Mouse (Mus musculus) limb, embryonic 10.5 days (tissue): ENCODE results near the gene Mmd. TPM values are rescaled to one million over a fixed set of nuclear protein-coding genes. Genes with fewer than 3 reads are reported as not detected.
"Not testable (repeated sequence)": the region's sequence is repeated elsewhere in the genome, so short reads cannot be mapped to it uniquely, and the experiment has no call there.

Source experiments
- DNase-seq: peaks from one replicate; pipeline ENCODE4 v3.0.0-alpha.2; 2017; ENCODE audit warnings: low spot score
- H3K27ac ChIP-seq: fragments of 300-500 bp; sonication (generic); 2 replicates; pipeline ENCODE4 v1.5.1; 2016; ENCODE audit warnings: mild to moderate bottlenecking
- H3K27me3 ChIP-seq: fragments of 300-500 bp; sonication (generic); 2 replicates; pipeline ENCODE4 v1.6.1; 2016; ENCODE audit warnings: low read depth, mild to moderate bottlenecking; ENCODE audit not compliant: poor library complexity, severe bottlenecking
- H3K36me3 ChIP-seq: fragments of 300-500 bp; sonication (generic); 2 replicates; pipeline ENCODE4 v1.6.1; 2016; ENCODE audit warnings: mild to moderate bottlenecking, moderate library complexity
- H3K4me1 ChIP-seq: fragments of 300-500 bp; sonication (generic); 2 replicates; pipeline ENCODE4 v1.6.1; 2016
- H3K4me3 ChIP-seq: fragments of 300-500 bp; sonication (generic); 2 replicates; pipeline ENCODE4 v1.5.1; 2016; ENCODE audit warnings: mild to moderate bottlenecking, moderate library complexity
- H3K9me3 ChIP-seq: fragments of 300-500 bp; sonication (generic); replicated peaks from 2 replicates; pipeline ENCODE4 v1.6.1; 2016; ENCODE audit warnings: mild to moderate bottlenecking
- whole genome bisulfite sequencing: fragments of 180-500 bp; shearing (Covaris S2); methylation state at CpG from one replicate; pipeline ENCODE4 v1.1.7; 2016; 5-methylcytosine and 5-hydroxymethylcytosine counted together
- polyA plus RNA-seq: library from polyadenylated mRNA; unstranded; fragments of >200 nt; fragmentation: Nextera tagmentation; extraction: Ambion mirVana; gene quantifications from 2 replicates; pipeline ENCODE4 v1.2.1, GENCODE M21; 2016

The Mmd gene
- polyA plus RNA-seq, 1 experiment from 2014 or later = 38.0 TPM

DNA sequence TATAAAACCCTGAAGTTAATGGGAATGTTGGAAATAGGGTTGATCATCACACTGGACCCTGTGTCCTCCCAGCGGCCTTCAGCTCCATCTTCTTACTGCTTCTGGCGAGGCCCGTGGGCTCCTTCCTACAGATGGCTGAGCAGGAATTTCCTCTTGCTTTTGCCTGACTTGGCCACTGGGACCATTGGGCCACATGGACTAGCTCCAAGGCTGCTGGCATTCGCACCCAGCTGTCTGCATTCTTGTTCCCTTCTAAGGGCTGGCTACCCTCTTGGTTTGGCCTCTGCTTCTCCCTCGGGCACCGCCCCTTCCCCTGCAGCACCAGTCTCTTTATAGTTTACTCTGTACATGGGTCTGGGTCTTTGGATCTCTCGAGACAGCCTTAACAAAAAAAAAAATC is 26.4 kb downstream of the Mmd start:
- DNase-seq = no peak
- Histone ChIP-seq H3K9me3 (no peaks in the 10 kb centered on the region), H3K36me3 (peaks cover 48% of the 10 kb centered on the region), H3K27ac (no peak overlapping the region), H3K27me3 (no peaks in the 10 kb centered on the region), H3K4me3 (no peak overlapping the region), H3K4me1 (no peaks in the 10 kb centered on the region)
- 87% methylated on average over 7 of the region's 7 CpGs for WGBS

GRCm38 (mm10) chr11:90276150-90276549 is 26.9 kb downstream of the Mmd start:
- peaks cover 43% of the 10 kb centered on the region for H3K36me3 ChIP-seq
- H3K9me3 ChIP-seq = no peaks in the 10 kb centered on the region
- H3K4me1 ChIP-seq = no peaks in the 10 kb centered on the region
- H3K4me3 ChIP-seq = no peak overlapping the region
- no peaks in the 10 kb centered on the region for H3K27me3 ChIP-seq
- WGBS = 92% methylated on average over 8 of the region's 8 CpGs
- H3K27ac ChIP-seq = no peak overlapping the region
- DNase-seq = no peak

GRCm38 (mm10) chr11:90276561-90276960 is 27.3 kb downstream of the Mmd start:
- H3K36me3 ChIP-seq = peaks cover 39% of the 10 kb centered on the region
- 90% methylated on average over 12 of the region's 12 CpGs for WGBS
- no peak for DNase-seq
- H3K27ac ChIP-seq = no peak overlapping the region
- H3K4me1 ChIP-seq = no peaks in the 10 kb centered on the region
- H3K27me3 ChIP-seq = no peaks in the 10 kb centered on the region
- no peak overlapping the region for H3K4me3 ChIP-seq
- no peaks in the 10 kb centered on the region for H3K9me3 ChIP-seq

- Histone ChIP-seq H3K27ac (no peak overlapping the region), H3K4me1 (no peaks in the 10 kb centered on the region), H3K36me3 (peaks cover 19% of the 10 kb centered on the region), H3K9me3 (no peaks in the 10 kb centered on the region), H3K4me3 (no peak overlapping the region), H3K27me3 (no peaks in the 10 kb centered on the region)
- WGBS = 87% methylated on average over 5 of the region's 5 CpGs
- no peak for DNase-seq
Observed at GRCm38 (mm10) chr11:90280069-90280468, 30.8 kb downstream of the Mmd start.

- not testable (repeated sequence) for DNase-seq, H3K4me1 ChIP-seq, H3K9me3 ChIP-seq, H3K27ac ChIP-seq, H3K27me3 ChIP-seq, H3K4me3 ChIP-seq, H3K36me3 ChIP-seq
- WGBS = 90% methylated on average over 2 of the region's 2 CpGs
Observed at GRCm38 (mm10) chr11:90281943-90282342, 32.7 kb downstream of the Mmd start.

DNA sequence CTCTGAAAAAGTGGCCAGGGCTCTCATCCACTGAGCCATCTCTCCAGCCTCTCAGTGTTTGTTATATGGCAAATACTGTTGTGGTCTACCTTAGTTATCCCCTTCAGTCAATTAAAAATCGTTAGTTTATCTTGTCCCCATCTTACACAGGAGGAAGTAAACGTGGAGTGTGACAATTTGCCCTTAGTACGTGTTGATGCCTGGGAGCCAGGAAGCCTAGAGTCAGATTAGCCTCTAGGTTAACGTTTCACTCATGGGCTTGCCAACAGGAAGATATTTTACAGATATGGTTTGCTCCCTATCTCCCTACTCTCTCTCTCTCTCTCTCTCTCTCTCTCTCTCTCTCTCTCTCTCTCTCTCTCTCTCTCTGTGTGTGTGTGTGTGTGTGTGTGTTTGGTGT is 33.9 kb downstream of the Mmd start:
- no peak overlapping the region for H3K27ac ChIP-seq
- H3K9me3 ChIP-seq = no peaks in the 10 kb centered on the region
- WGBS = 71% methylated on average over 4 of the region's 4 CpGs
- H3K4me1 ChIP-seq = no peaks in the 10 kb centered on the region
- no peak for DNase-seq
- no peaks in the 10 kb centered on the region for H3K27me3 ChIP-seq
- H3K36me3 ChIP-seq = no peaks in the 10 kb centered on the region
- no peak overlapping the region for H3K4me3 ChIP-seq

DNA sequence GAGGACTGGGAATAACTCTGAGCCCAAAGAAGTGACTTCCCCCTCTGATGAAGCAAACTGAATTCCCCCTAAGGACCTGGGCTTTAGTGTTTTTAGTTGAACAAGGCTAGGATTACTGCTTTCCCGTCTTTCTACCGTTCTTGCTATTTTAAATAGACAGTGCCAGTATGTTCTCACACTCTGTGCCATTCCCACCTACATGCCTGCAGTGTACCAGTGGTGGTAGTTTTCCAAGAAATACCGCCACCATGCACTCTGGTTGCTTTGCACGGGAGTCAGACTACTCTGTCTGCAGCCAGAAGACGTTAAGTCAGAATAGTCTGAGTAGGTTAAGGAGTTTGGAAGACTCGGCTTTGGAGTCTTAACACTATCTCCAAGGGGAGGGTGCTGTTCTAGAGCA is 34.3 kb downstream of the Mmd start:
- 87% methylated on average over 6 of the region's 6 CpGs for WGBS
- Histone ChIP-seq H3K4me1 (no peaks in the 10 kb centered on the region), H3K36me3 (no peaks in the 10 kb centered on the region), H3K4me3 (no peak overlapping the region), H3K27ac (no peak overlapping the region), H3K9me3 (no peaks in the 10 kb centered on the region), H3K27me3 (no peaks in the 10 kb centered on the region)
- DNase-seq = no peak

GRCm38 (mm10) chr11:90284079-90284478 is 34.8 kb downstream of the Mmd start:
- Histone ChIP-seq H3K36me3 (no peaks in the 10 kb centered on the region), H3K9me3 (no peaks in the 10 kb centered on the region), H3K4me3 (no peak overlapping the region), H3K27me3 (no peaks in the 10 kb centered on the region), H3K4me1 (no peaks in the 10 kb centered on the region), H3K27ac (no peak overlapping the region)
- WGBS = 82% methylated on average over 2 of the region's 2 CpGs
- no peak for DNase-seq

GRCm38 (mm10) chr11:90284623-90285022 is 35.4 kb downstream of the Mmd start:
- Histone ChIP-seq H3K9me3 (no peaks in the 10 kb centered on the region), H3K27me3 (no peaks in the 10 kb centered on the region), H3K4me3 (no peak overlapping the region), H3K36me3 (no peaks in the 10 kb centered on the region), H3K4me1 (no peaks in the 10 kb centered on the region), H3K27ac (no peak overlapping the region)
- WGBS = 63% methylated on average over 4 of the region's 4 CpGs
- no peak for DNase-seq

DNA sequence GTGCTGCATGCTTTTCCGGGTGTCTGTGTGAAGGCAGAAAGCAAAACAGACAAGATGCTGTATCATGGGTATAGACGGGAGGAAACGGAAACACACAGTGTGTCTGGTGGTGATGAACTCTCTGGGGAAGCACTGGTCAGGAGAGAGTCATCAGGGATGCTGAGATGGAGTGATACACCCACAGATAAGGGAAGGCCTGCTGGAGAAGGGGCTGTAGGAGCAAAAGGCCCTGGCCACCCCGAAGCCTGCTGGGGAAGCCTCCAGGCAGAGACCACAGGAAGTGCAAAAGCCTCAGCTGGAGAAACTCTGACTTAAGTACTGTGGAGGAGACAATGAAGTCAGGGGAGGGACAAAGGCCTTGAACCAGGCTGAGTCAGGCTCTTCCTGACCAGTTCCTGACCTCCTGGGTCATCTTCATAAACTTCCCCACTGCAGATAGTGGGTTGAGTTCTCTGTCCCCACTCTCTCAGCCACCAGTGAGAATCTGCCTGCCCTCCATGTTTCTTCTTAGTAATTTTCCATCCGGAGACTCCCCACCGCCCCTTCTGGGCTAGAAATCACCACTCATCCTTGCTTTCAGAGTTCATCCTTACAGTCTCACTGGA is 37.4 kb downstream of the Mmd start:
- Histone ChIP-seq H3K36me3 (no peaks in the 10 kb centered on the region), H3K27ac (no peak overlapping the region), H3K9me3 (no peaks in the 10 kb centered on the region), H3K4me3 (no peak overlapping the region), H3K4me1 (no peaks in the 10 kb centered on the region), H3K27me3 (no peaks in the 10 kb centered on the region)
- WGBS = 87% methylated on average over 6 of the region's 6 CpGs
- DNase-seq = no peak

DNA sequence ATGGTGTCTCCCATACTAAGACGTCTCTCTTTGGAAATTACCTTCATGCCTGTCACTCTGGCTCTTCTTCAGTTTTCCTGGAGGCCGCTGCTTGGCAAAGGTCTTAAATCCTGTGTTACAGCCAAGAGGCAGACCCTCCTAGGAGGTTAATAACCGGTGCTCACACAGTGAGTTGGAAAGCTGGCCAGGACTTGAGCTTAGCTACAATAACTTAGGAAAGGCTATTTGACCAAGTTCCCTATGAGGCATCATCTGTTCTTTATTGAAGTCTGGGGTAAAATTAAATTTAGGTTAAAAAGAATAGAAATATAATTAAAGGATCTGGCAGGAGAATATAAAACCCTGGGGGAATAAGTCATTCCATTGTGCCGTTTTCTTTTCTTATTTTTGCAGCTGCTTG is 41.9 kb downstream of the Mmd start:
- Histone ChIP-seq H3K9me3 (no peaks in the 10 kb centered on the region), H3K27ac (no peak overlapping the region), H3K36me3 (no peaks in the 10 kb centered on the region), H3K27me3 (no peaks in the 10 kb centered on the region), H3K4me3 (no peak overlapping the region), H3K4me1 (no peaks in the 10 kb centered on the region)
- 84% methylated on average over 4 of the region's 4 CpGs for WGBS
- DNase-seq = no peak

DNA sequence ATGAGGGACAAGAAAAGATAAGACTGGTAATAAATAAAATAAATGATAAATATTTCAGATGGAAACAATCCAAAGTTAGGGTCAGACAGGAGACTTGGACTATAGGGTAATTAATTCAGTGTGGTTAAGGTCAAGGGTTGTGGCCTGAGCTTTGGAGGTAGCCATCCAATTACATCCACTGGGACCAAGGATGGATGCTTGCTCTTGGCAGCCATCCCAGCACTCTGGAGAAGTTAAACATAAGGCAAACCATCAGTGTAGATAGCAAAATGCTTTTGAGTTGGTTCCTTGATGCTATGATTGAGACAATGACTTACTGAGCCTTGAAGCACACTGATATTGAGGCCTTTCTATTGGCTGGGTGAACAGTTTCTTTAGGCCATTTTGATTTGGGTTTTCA is 43.5 kb downstream of the Mmd start:
- Histone ChIP-seq H3K4me3 (no peak overlapping the region), H3K9me3 (no peaks in the 10 kb centered on the region)
- DNase-seq = no peak

DNA sequence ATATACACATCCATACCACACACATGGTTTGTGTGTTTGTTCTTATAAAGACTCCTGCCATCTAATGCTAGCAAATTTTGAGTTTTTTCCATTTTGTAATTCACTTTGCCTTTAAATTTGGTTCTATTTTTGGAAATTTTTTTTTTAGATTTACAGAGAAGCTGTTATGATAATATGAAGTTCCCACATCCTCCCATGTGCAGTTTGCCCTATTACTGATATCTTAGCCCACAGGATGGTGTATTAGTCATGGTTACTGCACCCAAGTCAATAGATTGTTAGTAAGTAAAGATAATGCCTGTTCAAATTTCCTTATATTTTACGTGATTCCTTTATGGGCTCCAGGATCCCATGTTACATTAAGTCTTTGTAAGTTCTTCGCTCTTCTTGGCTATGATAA is 45.4 kb downstream of the Mmd start:
- WGBS = 91% methylated on average over 2 of the region's 2 CpGs

More for the DNA sequence above, 43.5 kb downstream of the Mmd start:
- no peaks in the 10 kb centered on the region for H3K4me1 ChIP-seq
- H3K27ac ChIP-seq = no peak overlapping the region
- H3K27me3 ChIP-seq = no peaks in the 10 kb centered on the region
- H3K36me3 ChIP-seq = no peaks in the 10 kb centered on the region

DNA sequence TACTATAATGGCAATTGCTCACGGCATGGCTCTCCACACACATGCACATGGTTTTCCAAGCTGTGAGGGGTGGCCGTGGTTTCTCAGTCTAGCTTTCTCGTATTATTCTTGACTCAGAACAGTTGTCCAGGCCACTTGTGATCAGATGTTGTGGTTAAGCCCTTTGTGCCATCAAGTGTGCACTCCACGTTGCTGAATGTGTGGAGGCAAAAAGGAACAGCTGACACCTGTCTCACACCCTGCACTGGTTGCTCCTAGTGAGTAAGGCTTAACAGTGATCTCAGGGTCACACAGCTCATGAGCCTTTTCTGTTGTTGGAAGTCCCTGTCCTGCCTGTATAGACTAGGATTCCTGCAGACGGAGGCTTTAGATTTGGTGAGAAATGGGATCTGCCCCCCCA is 56.8 kb downstream of the Mmd start:
- H3K4me1 ChIP-seq = no peaks in the 10 kb centered on the region
- H3K27ac ChIP-seq = no peak overlapping the region
- no peaks in the 10 kb centered on the region for H3K36me3 ChIP-seq
- no peaks in the 10 kb centered on the region for H3K27me3 ChIP-seq
- H3K9me3 ChIP-seq = no peaks in the 10 kb centered on the region
- DNase-seq = no peak
- 91% methylated on average over 5 of the region's 5 CpGs for WGBS
- H3K4me3 ChIP-seq = no peak overlapping the region

More for the DNA sequence above, 45.4 kb downstream of the Mmd start:
- H3K27ac ChIP-seq = no peak overlapping the region
- H3K36me3 ChIP-seq = no peaks in the 10 kb centered on the region
- no peaks in the 10 kb centered on the region for H3K4me1 ChIP-seq
- no peak for DNase-seq
- no peak overlapping the region for H3K4me3 ChIP-seq
- H3K27me3 ChIP-seq = no peaks in the 10 kb centered on the region
- no peaks in the 10 kb centered on the region for H3K9me3 ChIP-seq
